Comparison of ENCODE assay signal across 8 mouse cellular contexts in genomic region chr11:54867049-54867385, GRCm38 (mm10). TPM values are rescaled to one million over a fixed set of nuclear protein-coding genes. Genes with fewer than 3 reads are reported as not detected.
A peak's percentile ranks its signal among the peaks of the same experiment; 100 is the strongest.
DNase-seq lines count a peak whose midpoint lies in the region; ATAC-seq and TF ChIP-seq lines count a peak whose summit lies in the region.

No protein-coding gene starts in this region.

- no peaks in the 10 kb centered on the region for H3K9me3 ChIP-seq in E14TG2a.4 (ENCODE audit: low read length)
- no peaks in the 10 kb centered on the region for H3K9me3 ChIP-seq in erythroblast, embryonic 14.5 days (ENCODE audit: control insufficient read depth, low read length)
- H3K9me3 ChIP-seq in kidney, postnatal 0 days (replicated peaks; ENCODE audit: low read length), result no peaks in the 10 kb centered on the region

- peak overlapping the region; percentile 96 for H3K4me3 ChIP-seq in gastrocnemius, adult 2 months
- peak overlapping the region; percentile 94 for H3K4me3 ChIP-seq in E14TG2a.4 (replicated peaks; ENCODE audit: low read length)
- peak overlapping the region; percentile 97 for H3K4me3 ChIP-seq in erythroblast, embryonic 14.5 days (replicated peaks)
- H3K4me3 ChIP-seq in kidney, postnatal 0 days (replicated peaks; ENCODE audit: low read depth, low read length), result peak overlapping the region; percentile 95

- no peak for TF ChIP-seq CTCF in gastrocnemius, adult 2 months (IDR thresholded peaks at IDR 0.05)
- no peak for TF ChIP-seq CTCF in E14TG2a.4 (conservative IDR thresholded peaks at IDR 0.05; ENCODE audit: low read length)
- TF ChIP-seq CTCF in kidney, postnatal 0 days (IDR thresholded peaks at IDR 0.05; ENCODE audit: low read depth), result no peak

- H3K27me3 ChIP-seq in E14TG2a.4 (ENCODE audit: insufficient read depth, low read length), result no peaks in the 10 kb centered on the region
- H3K27me3 ChIP-seq in erythroblast, embryonic 14.5 days (ENCODE audit: control insufficient read depth), result no peaks in the 10 kb centered on the region
- no peaks in the 10 kb centered on the region for H3K27me3 ChIP-seq in kidney, postnatal 0 days (ENCODE audit: insufficient read depth, low read length)

- DNase-seq in gastrocnemius, adult 2 months, result no peak
- DNase-seq in gastrocnemius, adult 18-20 months (ENCODE audit: low spot score), result no peak
- DNase-seq in kidney, postnatal 0 days (ENCODE audit: low spot score), result no peak
- DNase-seq in gastrocnemius, postnatal 36 days, result no peak
- no peak for DNase-seq in right cerebral cortex, postnatal 25 days

- intact Hi-C loops in gastrocnemius, adult 2 months (cut with DNase I), result no loop called here
- intact Hi-C loops in gastrocnemius, postnatal 36 days (cut with DNase I), result no loop called here

- peak; percentile 50 for ATAC-seq in kidney, postnatal 0 days (replicated peaks; ENCODE audit: low FRiP score, low read depth)
- peak; percentile 46; the same call in 1 of the 2 replicates for ATAC-seq in megakaryocyte-erythroid progenitor cell, adult 5-6 weeks (replicated peaks; ENCODE audit: low FRiP score, low TSS enrichment, poor library complexity, severe bottlenecking)

- peak overlapping the region; percentile 96 for H3K9ac ChIP-seq in kidney, postnatal 0 days (ENCODE audit: low read depth, low read length)

- H3K4me1 ChIP-seq in E14TG2a.4 (replicated peaks; ENCODE audit: low read depth, low read length), result peaks cover 62% of the 10 kb centered on the region
- peaks cover 59% of the 10 kb centered on the region for H3K4me1 ChIP-seq in erythroblast, embryonic 14.5 days (ENCODE audit: control insufficient read depth)
- H3K4me1 ChIP-seq in kidney, postnatal 0 days (replicated peaks; ENCODE audit: insufficient read depth, low read length), result 0 out of 2 replicates have a peak, but pooled peaks cover 14% of the 10 kb centered on the region

- H3K36me3 ChIP-seq in E14TG2a.4 (ENCODE audit: insufficient read depth, low read length), result peaks cover 48% of the 10 kb centered on the region
- peaks cover 42% of the 10 kb centered on the region for H3K36me3 ChIP-seq in erythroblast, embryonic 14.5 days (ENCODE audit: control insufficient read depth)
- peaks cover 21% of the 10 kb centered on the region for H3K36me3 ChIP-seq in kidney, postnatal 0 days (ENCODE audit: insufficient read depth, low read length)

- under 1% methylated on average over 5 of the region's 5 CpGs for WGBS in kidney, postnatal 0 days

- H3K4me2 ChIP-seq in kidney, postnatal 0 days (ENCODE audit: low read length), result peak overlapping the region; percentile 60

- peak overlapping the region; percentile 94 for H3K27ac ChIP-seq in gastrocnemius, adult 2 months
- H3K27ac ChIP-seq in kidney, postnatal 0 days, result peak overlapping the region; percentile 95

RNA-seq across cellular contexts. Expression of gene Hint1, which starts 0.8 kb away (rescaled TPM):
- 100 to 1,000 TPM; 186 to 220 TPM for total RNA-seq in gastrocnemius, adult 2 months (2021)
- 100 to 1,000 TPM; 192 to 203 TPM for total RNA-seq in gastrocnemius, adult 18-20 months (2021)
- 113 and 143 TPM in 2 replicates for polyA plus RNA-seq in erythroblast, embryonic 14.5 days (2012)
- polyA plus RNA-seq in kidney, postnatal 0 days (2015; fragmentation: Nextera tagmentation; extraction: Ambion mirVana), result 1,015 and 1,085 TPM in 2 replicates
- total RNA-seq in megakaryocyte-erythroid progenitor cell, adult 5-6 weeks (2014; fragmentation: Nextera tagmentation), result 531 and 641 TPM in 2 replicates
- 368 and 454 TPM in 2 replicates for total RNA-seq in megakaryocyte-erythroid progenitor cell, adult 5-6 weeks (2017)
- total RNA-seq in gastrocnemius, postnatal 36 days (2021), result 100 to 1,000 TPM; 161 to 192 TPM

RNA-seq across cellular contexts. Expression of gene Lyrm7, which starts 6.3 kb away (rescaled TPM):
- 10 to 100 TPM; 18.7 to 30.6 TPM for total RNA-seq in gastrocnemius, adult 2 months (2021)
- total RNA-seq in gastrocnemius, adult 18-20 months (2021), result 10 to 100 TPM; 18.6 to 19.1 TPM
- polyA plus RNA-seq in erythroblast, embryonic 14.5 days (2012), result not detected in 2 replicates
- polyA plus RNA-seq in kidney, postnatal 0 days (2015; fragmentation: Nextera tagmentation; extraction: Ambion mirVana), result 7.3 and 7.7 TPM in 2 replicates
- 6.1 and 11.0 TPM in 2 replicates for total RNA-seq in megakaryocyte-erythroid progenitor cell, adult 5-6 weeks (2014; fragmentation: Nextera tagmentation)
- 1.9 and 11.9 TPM in 2 replicates for total RNA-seq in megakaryocyte-erythroid progenitor cell, adult 5-6 weeks (2017)
- 10 to 100 TPM; 16.8 to 24.0 TPM for total RNA-seq in gastrocnemius, postnatal 36 days (2021)

RNA-seq across cellular contexts. Expression of gene Gpx3, which starts 35.2 kb away (rescaled TPM):
- 100 to 1,000 TPM in 1 of 2 experiments, 10 to 100 TPM in 1; 46.5 to 139 TPM for total RNA-seq in gastrocnemius, adult 2 months (2021)
- 100 to 1,000 TPM in 1 of 2 experiments, 10 to 100 TPM in 1; 98.9 to 187 TPM for total RNA-seq in gastrocnemius, adult 18-20 months (2021)
- polyA plus RNA-seq in erythroblast, embryonic 14.5 days (2012), result 0.79 and 0.86 TPM in 2 replicates
- 1,362 and 1,474 TPM in 2 replicates for polyA plus RNA-seq in kidney, postnatal 0 days (2015; fragmentation: Nextera tagmentation; extraction: Ambion mirVana)
- 3.2 TPM in 1 of 2 replicates, not detected in the other for total RNA-seq in megakaryocyte-erythroid progenitor cell, adult 5-6 weeks (2014; fragmentation: Nextera tagmentation)
- not detected in 2 replicates for total RNA-seq in megakaryocyte-erythroid progenitor cell, adult 5-6 weeks (2017)
- 10 to 100 TPM; 27.6 to 44.7 TPM for total RNA-seq in gastrocnemius, postnatal 36 days (2021)

Comparison
In these comparisons a context has a peak if more than half of its experiments do, and no peak if none do; other contexts are left out.
1. RNA of gene Gpx3, which starts 35.2 kb away (total RNA-seq): 98.9 to 187 TPM in gastrocnemius, adult 18-20 months, 46.5 to 139 TPM in gastrocnemius, adult 2 months and 27.6 to 44.7 TPM in gastrocnemius, postnatal 36 days; 3.2 TPM in megakaryocyte-erythroid progenitor cell, adult 5-6 weeks; every median in the first group is over 4 times any median in the second.
2. Peak in every context shown above with its lines, with median percentiles within 50 percentile points of each other: H3K4me3 ChIP-seq.